Mouse (Mus musculus) urinary bladder, postnatal 36 days (tissue): ENCODE data around the gene Myo15.
"Not testable (repeated sequence)": the region's sequence is repeated elsewhere in the genome, so short reads cannot be mapped to it uniquely, and the experiment has no call there.

Source experiments
- DNase-seq, 2 experiments: peaks; one replicate each; pipeline ENCODE4 v3.0.0; 2022; ENCODE audit warnings: low spot score in 2 of 2, mixed read lengths in 1 of 2

Gene Myo15

GRCm38 (mm10) chr11:60548112-60548511 lies 79.0 kb downstream of the Myo15 start:
- DNase-seq, result no peak

- no peak for DNase-seq
Measured at GRCm38 (mm10) chr11:60553091-60553490, 84.0 kb downstream of the Myo15 start.

DNA sequence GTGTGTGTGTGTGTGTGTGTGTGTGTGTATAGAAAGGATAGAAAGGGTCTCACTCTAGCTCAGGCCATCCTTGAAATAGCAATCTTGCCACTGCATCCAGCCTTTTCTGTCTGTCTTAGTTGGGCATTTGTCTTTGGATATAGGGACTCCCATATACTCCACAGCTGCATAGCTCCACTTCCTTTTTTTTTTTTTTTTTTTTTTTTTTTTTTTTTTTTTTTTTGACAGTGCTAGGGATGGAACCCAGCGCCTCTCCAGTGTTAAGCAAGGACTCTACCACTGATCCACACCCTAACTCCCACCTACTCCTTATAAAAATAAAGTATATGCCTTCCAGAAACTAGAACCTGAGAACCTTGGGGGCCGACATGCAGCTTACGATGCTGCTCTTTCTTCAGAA lies 88.5 kb downstream of the Myo15 start:
- no peak for DNase-seq

DNA sequence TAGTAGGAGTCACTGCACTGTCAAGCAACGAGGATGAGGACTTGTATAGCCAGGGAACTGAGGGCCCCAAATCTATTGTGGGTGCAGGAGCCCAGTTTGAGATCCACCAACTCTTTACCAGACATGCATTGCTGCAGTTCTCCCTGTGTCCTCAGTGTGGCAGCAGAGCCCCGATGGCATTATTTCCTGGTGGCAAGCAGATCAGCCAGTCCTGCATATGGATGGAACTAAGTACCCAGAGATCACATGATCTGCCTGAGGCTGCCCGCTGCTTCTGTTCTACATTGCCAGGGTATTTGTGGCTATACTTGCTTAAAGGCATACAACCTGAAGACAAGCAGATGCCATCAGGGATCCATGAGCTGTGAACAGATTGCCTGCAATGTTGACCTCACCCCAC lies 90.2 kb downstream of the Myo15 start:
- DNase-seq, result peak; percentile 43 to 53

GRCm38 (mm10) chr11:60574006-60574405 lies 104.9 kb downstream of the Myo15 start:
- not testable (repeated sequence) for DNase-seq
